ENCODE assay signal across 8 mouse cellular contexts in genomic region chr8:11758482-11759281, GRCm38 (mm10). TPM values are rescaled to one million over a fixed set of nuclear protein-coding genes. Genes with fewer than 3 reads are reported as not detected.
DNase-seq lines count a peak whose midpoint lies in the region; ATAC-seq and TF ChIP-seq lines count a peak whose summit lies in the region.

No protein-coding gene starts in this region.

- no peaks in the 10 kb centered on the region for H3K27me3 ChIP-seq in thymus, adult 2 months (ENCODE audit: control insufficient read depth, insufficient read depth, low read length)
- H3K27me3 ChIP-seq in forebrain, embryonic 13.5 days, result no peaks in the 10 kb centered on the region
- H3K27me3 ChIP-seq in limb, embryonic 13.5 days, result no peaks in the 10 kb centered on the region

- peak; percentile 60 for DNase-seq in cerebellum, adult 11 months
- no peak for DNase-seq in cerebellum, postnatal 4 days (ENCODE audit: low spot score in 2 of 2)
- DNase-seq in thymus, adult 2 months, result no peak
- no peak for DNase-seq in thymus, adult 18-20 months
- peak; percentile 16 for DNase-seq in retina, embryonic 14.5 days (ENCODE audit: low spot score)
- DNase-seq in adipocyte (ENCODE audit: low spot score), result no peak

- H3K9ac ChIP-seq in forebrain, embryonic 13.5 days, result peak overlapping the region; percentile 87
- H3K9ac ChIP-seq in limb, embryonic 13.5 days, result peak overlapping the region; percentile 94

- H3K27ac ChIP-seq in thymus, adult 2 months (ENCODE audit: control insufficient read depth, insufficient read depth, low read length), result no peak overlapping the region
- H3K27ac ChIP-seq in forebrain, embryonic 13.5 days, result peak overlapping the region; percentile 74; the same call in 1 of the 2 replicates
- H3K27ac ChIP-seq in limb, embryonic 13.5 days, result peak overlapping the region; percentile 88

- H3K36me3 ChIP-seq in thymus, adult 2 months (ENCODE audit: control insufficient read depth, insufficient read depth, low read length), result no peaks in the 10 kb centered on the region
- H3K36me3 ChIP-seq in forebrain, embryonic 13.5 days (ENCODE audit: poor library complexity, severe bottlenecking), result no peaks in the 10 kb centered on the region
- no peaks in the 10 kb centered on the region for H3K36me3 ChIP-seq in limb, embryonic 13.5 days

- peaks cover 9% of the 10 kb centered on the region for H3K4me1 ChIP-seq in thymus, adult 2 months (replicated peaks; ENCODE audit: control insufficient read depth, insufficient read depth, low read length)
- H3K4me1 ChIP-seq in forebrain, embryonic 13.5 days, result peaks cover 25% of the 10 kb centered on the region
- H3K4me1 ChIP-seq in limb, embryonic 13.5 days, result peaks cover 20% of the 10 kb centered on the region

- TF ChIP-seq CTCF in thymus, adult 2 months (IDR thresholded peaks at IDR 0.05; ENCODE audit: borderline replicate concordance, control insufficient read depth, extremely low read depth, insufficient read depth, low read length, poor library complexity), result no peak

- no peak; the same call in none of the 2 replicates for ATAC-seq in forebrain, embryonic 13.5 days
- peak; percentile 41; the same call in 1 of the 2 replicates for ATAC-seq in limb, embryonic 13.5 days (ENCODE audit: low FRiP score, low read depth)

- no peak for TF ChIP-seq POLR2A in thymus, adult 2 months (IDR thresholded peaks at IDR 0.05; ENCODE audit: control insufficient read depth, extremely low read depth, insufficient read depth, low read length, poor library complexity)

- H3K4me2 ChIP-seq in forebrain, embryonic 13.5 days, result peak overlapping the region; percentile 99
- peak overlapping the region; percentile 94 for H3K4me2 ChIP-seq in limb, embryonic 13.5 days (replicated peaks)

- 1% methylated on average over 45 of the region's 53 CpGs for WGBS in thymus, adult 2 months
- WGBS in forebrain, embryonic 13.5 days, result 2% methylated on average over 41 of the region's 53 CpGs
- WGBS in limb, embryonic 13.5 days, result 2% methylated on average over 52 of the region's 53 CpGs

- no peaks in the 10 kb centered on the region for H3K9me3 ChIP-seq in forebrain, embryonic 13.5 days (replicated peaks)
- H3K9me3 ChIP-seq in limb, embryonic 13.5 days, result no peaks in the 10 kb centered on the region

- peak overlapping the region; percentile 65 for H3K4me3 ChIP-seq in thymus, adult 2 months (ENCODE audit: control insufficient read depth, insufficient read depth, low read length)
- peak overlapping the region; percentile 88 for H3K4me3 ChIP-seq in forebrain, embryonic 13.5 days
- peak overlapping the region; percentile 87 for H3K4me3 ChIP-seq in limb, embryonic 13.5 days

RNA-seq across cellular contexts. Expression of gene Arhgef7, which starts 31.2 kb away (rescaled TPM):
- 36.1 and 36.6 TPM in 2 replicates for polyA plus RNA-seq in thymus, adult 2 months (2012; rRNA removed)
- polyA plus RNA-seq in forebrain, embryonic 13.5 days (2015; fragmentation: Nextera tagmentation; extraction: Ambion mirVana), result 58.5 and 61.8 TPM in 2 replicates
- 46.5 and 52.3 TPM in 2 replicates for polyA plus RNA-seq in limb, embryonic 13.5 days (2015; fragmentation: Nextera tagmentation; extraction: Ambion mirVana)

RNA-seq across cellular contexts. Expression of gene 1700016D06Rik, which starts 57.8 kb away (rescaled TPM):
- not detected in 2 replicates for polyA plus RNA-seq in thymus, adult 2 months (2012; rRNA removed)
- not detected in 2 replicates for polyA plus RNA-seq in forebrain, embryonic 13.5 days (2015; fragmentation: Nextera tagmentation; extraction: Ambion mirVana)
- 0.11 TPM in 1 of 2 replicates, not detected in the other for polyA plus RNA-seq in limb, embryonic 13.5 days (2015; fragmentation: Nextera tagmentation; extraction: Ambion mirVana)

Comparison
In these comparisons a context has a peak if more than half of its experiments do, and no peak if none do; other contexts are left out.
1. DNase-seq: peak in cerebellum, adult 11 months (single experiment) and retina, embryonic 14.5 days (single experiment); none in cerebellum, postnatal 4 days (0 of 2), thymus, adult 2 months (single experiment), thymus, adult 18-20 months (0 of 2) and adipocyte (single experiment).
2. Peak in every context shown above with its lines, with median percentiles within 50 percentile points of each other: H3K4me3 ChIP-seq.